Mouse (Mus musculus) heart, postnatal 0 days (tissue): ENCODE measurements around the gene Gm10803.

Experiments used
- CTCF ChIP-seq: IDR thresholded peaks from 2 replicates; pipeline ENCODE4 v1.5.1; 2016; ENCODE audit warnings: antibody characterized with exemption, control low read depth, low read depth
- EP300 ChIP-seq: IDR thresholded peaks from 2 replicates; pipeline ENCODE4 v1.6.1; 2016; ENCODE audit warnings: antibody characterized with exemption, low read depth

DNA sequence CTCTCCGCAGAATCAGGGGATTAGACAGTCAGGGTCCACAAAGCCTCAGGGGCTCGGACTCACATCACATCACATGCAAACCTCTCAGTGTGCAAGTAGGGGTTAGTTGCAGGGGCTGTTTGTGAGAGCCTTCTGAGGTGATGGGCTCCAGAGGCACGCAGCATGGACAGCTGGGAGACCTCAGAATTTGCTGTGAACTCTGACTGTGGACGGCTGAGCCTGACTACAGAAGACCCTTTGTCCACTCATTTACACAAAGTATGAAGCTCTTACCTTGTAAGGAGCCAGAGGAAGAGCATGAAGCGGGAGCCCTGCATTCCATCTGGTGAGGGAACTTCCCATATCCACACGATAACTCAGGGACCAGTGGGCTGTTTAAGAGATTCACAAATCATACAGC, 5.3 kb downstream of the Gm10803 start:
- TF ChIP-seq CTCF (no peak), EP300 (no peak)
